Mouse (Mus musculus) CH12.LX (cell line): ENCODE measurements around the gene Sprr2b. TPM values are rescaled to one million over a fixed set of nuclear protein-coding genes. Genes with fewer than 3 reads are reported as not detected.
"Not testable (repeated sequence)": the region's sequence is repeated elsewhere in the genome, so short reads cannot be mapped to it uniquely, and the experiment has no call there.

Source experiments
- DNase-seq: peaks from one replicate; pipeline ENCODE4 v3.0.0-alpha.2; 2013; ENCODE audit errors: extremely low read depth
- H3K27ac ChIP-seq: 2 replicates; pipeline ENCODE4 v1.5.1; 2012; ENCODE audit warnings: low read depth, mild to moderate bottlenecking, control low read depth, moderate library complexity; ENCODE audit not compliant: insufficient read depth
- H3K27me3 ChIP-seq: replicated peaks from 2 replicates; pipeline ENCODE3; 2012; ENCODE audit warnings: inconsistent platforms
- H3K36me3 ChIP-seq, 2 experiments: replicated peaks in 1 of 2; 2 replicates each; pipeline versions ENCODE3 to v1.6.1; 2012; ENCODE audit warnings: inconsistent platforms in 1 of 2, low read length in 1 of 2, mild to moderate bottlenecking in 1 of 2, mixed read lengths in 1 of 2, moderate library complexity in 1 of 2; ENCODE audit not compliant: control insufficient read depth in 1 of 2, insufficient read depth in 1 of 2
- H3K4me1 ChIP-seq, 2 experiments: 2 replicates each; pipeline ENCODE4 v1.6.1; 2012; ENCODE audit warnings: inconsistent platforms in 1 of 2, moderate library complexity in 1 of 2; ENCODE audit not compliant: insufficient read depth in 2 of 2, control insufficient read depth in 1 of 2
- H3K4me2 ChIP-seq: 2 replicates; pipeline ENCODE4 v1.6.1; 2012; ENCODE audit warnings: low read depth, mild to moderate bottlenecking, control low read depth; ENCODE audit not compliant: poor library complexity, insufficient read depth, severe bottlenecking
- H3K4me3 ChIP-seq, 3 experiments: fragments of 150-350 bp in 1 of 3; sonication (generic) in 1 of 3; replicated peaks in 1 of 3; 2 replicates each; pipeline versions ENCODE3 to v1.5.1; 2011 to 2012; ENCODE audit warnings: low read depth in 2 of 3, low read length in 2 of 3, mild to moderate bottlenecking in 2 of 3, moderate library complexity in 2 of 3, control low read depth in 1 of 3, improper control_type of control experiment in 1 of 3, inconsistent platforms in 1 of 3, mixed read lengths in 1 of 3; ENCODE audit not compliant: poor library complexity in 1 of 3
- H3K79me2 ChIP-seq: replicated peaks from 2 replicates; pipeline ENCODE4 v1.6.1; 2012; ENCODE audit warnings: mild to moderate bottlenecking, moderate library complexity; ENCODE audit not compliant: control insufficient read depth, poor library complexity, insufficient read depth, severe bottlenecking; ENCODE audit errors: extremely low read depth
- H3K9ac ChIP-seq: 2 replicates; pipeline ENCODE4 v1.6.1; 2012; ENCODE audit warnings: low read depth, mild to moderate bottlenecking, control low read depth, moderate library complexity; ENCODE audit not compliant: insufficient read depth
- H3K9me3 ChIP-seq: replicated peaks from 2 replicates; pipeline ENCODE3; 2012; ENCODE audit warnings: low read length, inconsistent platforms, mixed read lengths
- JUND ChIP-seq: conservative IDR thresholded peaks from 2 replicates; pipeline ENCODE4 v1.6.1; 2011; ENCODE audit warnings: low read depth, low read length, improper control_type of control experiment
- MXI1 ChIP-seq: IDR thresholded peaks from 2 replicates; pipeline ENCODE4 v1.6.1; 2011; ENCODE audit warnings: mild to moderate bottlenecking, low read depth, low read length, improper control_type of control experiment
- NRF1 ChIP-seq: IDR thresholded peaks from 2 replicates; pipeline ENCODE4 v1.6.1; 2014; ENCODE audit warnings: low read depth, mild to moderate bottlenecking, inconsistent platforms, low read length, improper control_type of control experiment, moderate library complexity
- SIN3A ChIP-seq: IDR thresholded peaks from 2 replicates; pipeline ENCODE4 v1.6.1; 2012; ENCODE audit warnings: low read length, improper control_type of control experiment, inconsistent platforms
- dilution Hi-C: fragments of 300-500 bp; cut with MboI; formaldehyde crosslinking; loops from 2 replicates; pipeline ENCODE4 v1.14.3; 2020; ENCODE audit warnings: low sequenced_read_pairs; ENCODE audit not compliant: extremely low pct_unique_long_range_greater_than_20kb, extremely low pct_ligation_motif_present
- in situ Hi-C: fragments of 300-500 bp; cut with MboI; formaldehyde crosslinking; loops from 3 replicates; pipeline ENCODE4 v1.14.3; 2019; ENCODE audit warnings: low sequenced_read_pairs, low pct_ligation_motif_present, low pct_unique_long_range_greater_than_20kb, mixed read lengths
- polyA plus RNA-seq: library from polyadenylated mRNA; unstranded; fragments of >175 nt; gene quantifications from 2 replicates; pipeline ENCODE4 v1.2.1, GENCODE M21; 2012; ENCODE audit warnings: low read depth; ENCODE audit not compliant: insufficient read length
- total RNA-seq, 2 experiments: library from RNA; depleted of rRNA; stranded (reverse); fragments of 300-350 nt in 1 of 2; fragments of >200 nt in 1 of 2; gene quantifications; 2 replicates each; pipeline ENCODE4 v1.2.3; 2012 to 2014

Gene Sprr2b
- not detected in 2 replicates for total RNA-seq (2012; rRNA removed)
- total RNA-seq (2014; rRNA removed), result not detected in 2 replicates
- not detected in 2 replicates for polyA plus RNA-seq

DNA sequence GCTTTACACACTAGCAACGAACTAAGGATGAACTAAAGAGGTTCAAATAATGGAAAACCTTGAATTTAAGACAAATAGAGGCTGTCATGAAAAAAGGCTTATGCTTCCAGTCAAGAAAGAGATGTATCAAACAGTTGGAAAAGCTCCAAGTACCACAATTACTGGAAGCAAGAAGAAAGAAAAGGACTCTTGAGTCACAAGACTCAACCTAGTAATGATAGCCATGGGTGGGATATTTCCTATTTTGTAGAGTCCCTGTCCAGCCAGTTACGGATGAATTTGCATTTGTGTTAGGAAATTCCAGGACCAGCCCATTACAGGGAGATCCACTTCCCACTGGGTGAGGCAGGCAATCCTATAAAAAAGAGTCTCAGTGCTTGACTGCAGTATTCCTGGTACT lies at the start of gene Sprr2b:
Gene Sprr2b, plus strand, starts transcription at position 301 of the 400 bp plus-strand sequence.
- no peak within 1 kb of the TSS for H3K9ac ChIP-seq
- H3K4me1 ChIP-seq, result no peaks in the 10 kb centered on the region
- no peaks in the 10 kb centered on the region for H3K27me3 ChIP-seq
- no peak within 1 kb of the TSS for H3K27ac ChIP-seq
- no peaks in the 10 kb centered on the region for H3K36me3 ChIP-seq
- peaks cover 18% of the 10 kb centered on the region for H3K9me3 ChIP-seq
- DNase-seq, result no peak
- no peak within 1 kb of the TSS for H3K4me2 ChIP-seq
- dilution Hi-C loops (no loop called here), in situ Hi-C loops (no loop called here)
- H3K4me3 ChIP-seq, result no peak within 1 kb of the TSS
- no peaks in the 10 kb centered on the region for H3K79me2 ChIP-seq
- TF ChIP-seq JUND (no peak), MXI1 (no peak), NRF1 (no peak), SIN3A (no peak)

GRCm38 (mm10) chr3:92271414-92271985 lies 44.9 kb upstream of the Sprr2b start:
- H3K4me1 ChIP-seq, H3K36me3 ChIP-seq, H3K9ac ChIP-seq, H3K9me3 ChIP-seq, in situ Hi-C loops, H3K27me3 ChIP-seq, dilution Hi-C loops, H3K4me2 ChIP-seq, H3K4me3 ChIP-seq, H3K79me2 ChIP-seq, H3K27ac ChIP-seq, DNase-seq: not testable (repeated sequence)

GRCm38 (mm10) chr3:92273504-92273903 lies 42.9 kb upstream of the Sprr2b start:
- H3K27me3 ChIP-seq, H3K4me3 ChIP-seq, H3K4me2 ChIP-seq, dilution Hi-C loops, H3K9ac ChIP-seq, H3K79me2 ChIP-seq, in situ Hi-C loops, H3K9me3 ChIP-seq, DNase-seq, H3K4me1 ChIP-seq, H3K36me3 ChIP-seq, H3K27ac ChIP-seq: not testable (repeated sequence)

- DNase-seq, H3K4me2 ChIP-seq, H3K79me2 ChIP-seq, H3K9ac ChIP-seq, H3K9me3 ChIP-seq, H3K27ac ChIP-seq, in situ Hi-C loops, H3K4me3 ChIP-seq, H3K36me3 ChIP-seq, H3K4me1 ChIP-seq, dilution Hi-C loops, H3K27me3 ChIP-seq: not testable (repeated sequence)
Measured at GRCm38 (mm10) chr3:92274018-92274417, 42.4 kb upstream of the Sprr2b start.

- H3K79me2 ChIP-seq, result not testable (repeated sequence)
Measured at GRCm38 (mm10) chr3:92279663-92280062, 36.8 kb upstream of the Sprr2b start.

DNA sequence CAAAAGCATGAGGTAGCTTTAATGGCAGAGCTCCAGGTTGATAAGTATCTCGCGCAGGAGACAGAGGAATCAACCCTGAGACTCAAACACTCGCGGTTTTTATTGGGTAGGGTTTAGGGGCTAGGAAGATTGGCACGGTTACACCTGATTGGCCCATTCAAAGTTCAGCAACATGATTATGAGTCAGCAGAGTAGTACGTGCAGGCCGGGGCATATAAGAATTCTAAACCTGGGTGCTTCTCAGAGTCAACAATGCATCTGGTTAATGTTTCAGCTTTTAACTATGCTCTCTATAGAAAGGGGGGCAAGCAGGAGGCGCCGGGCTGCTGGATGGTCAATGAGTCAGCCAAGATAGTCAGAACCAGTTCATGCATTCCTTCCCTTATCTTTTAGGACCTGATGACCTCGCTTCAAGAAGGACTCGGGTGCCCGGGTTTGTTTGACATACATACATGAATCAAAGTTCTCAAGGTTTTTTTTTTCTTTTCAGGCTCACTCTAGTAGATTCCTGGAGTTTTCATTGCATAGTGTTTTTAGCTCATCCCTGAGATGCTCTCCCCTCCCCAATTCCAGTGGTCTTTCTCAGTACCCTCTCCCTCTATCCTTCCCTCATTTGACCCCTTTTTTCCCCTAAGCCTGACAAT lies 35.3 kb upstream of the Sprr2b start:
- H3K9me3 ChIP-seq, H3K9ac ChIP-seq, dilution Hi-C loops, H3K36me3 ChIP-seq, H3K27me3 ChIP-seq, H3K4me3 ChIP-seq, DNase-seq, H3K4me1 ChIP-seq, in situ Hi-C loops, H3K4me2 ChIP-seq, H3K79me2 ChIP-seq, H3K27ac ChIP-seq: not testable (repeated sequence)

More at GRCm38 (mm10) chr3:92279663-92280062, 36.8 kb upstream of the Sprr2b start:
- H3K27me3 ChIP-seq, H3K4me3 ChIP-seq, dilution Hi-C loops, H3K4me1 ChIP-seq, H3K9me3 ChIP-seq, H3K9ac ChIP-seq, H3K4me2 ChIP-seq, H3K36me3 ChIP-seq, DNase-seq, H3K27ac ChIP-seq, in situ Hi-C loops: not testable (repeated sequence)
